Mouse (Mus musculus) G1E (cell line): ENCODE measurements around the gene Dph2. TPM values are rescaled to one million over a fixed set of nuclear protein-coding genes. Genes with fewer than 3 reads are reported as not detected.

Experiments used
- ATAC-seq: 2 replicates; pipeline ENCODE4 v1.8.0; 2016; ENCODE audit warnings: mild to moderate bottlenecking; ENCODE audit not compliant: insufficient number of reproducible peaks, poor library complexity, low FRiP score, severe bottlenecking; ENCODE audit errors: extremely low read depth
- DNase-seq: peaks from one replicate; pipeline ENCODE4 v3.0.0; 2012; ENCODE audit warnings: low spot score
- H3K27me3 ChIP-seq: 2 replicates; pipeline ENCODE4 v1.6.1; 2012; ENCODE audit warnings: mild to moderate bottlenecking, low read length, inconsistent platforms; ENCODE audit not compliant: insufficient read depth
- H3K36me3 ChIP-seq: replicated peaks from 2 replicates; pipeline ENCODE3; 2012; ENCODE audit warnings: mild to moderate bottlenecking, inconsistent platforms
- H3K4me1 ChIP-seq: 2 replicates; pipeline ENCODE4 v1.6.1; 2012; ENCODE audit warnings: low read depth, low read length, inconsistent platforms, mixed read lengths; ENCODE audit not compliant: insufficient read depth
- H3K4me3 ChIP-seq: 2 replicates; pipeline ENCODE4 v1.5.1; 2012; ENCODE audit warnings: low read depth, mild to moderate bottlenecking, inconsistent platforms, low read length, moderate library complexity, mixed read lengths
- H3K9me3 ChIP-seq: replicated peaks from 2 replicates; pipeline ENCODE4 v1.6.1; 2012; ENCODE audit warnings: inconsistent platforms
- CTCF ChIP-seq: IDR thresholded peaks from 2 replicates; pipeline ENCODE4 v1.5.1; 2012; ENCODE audit warnings: low read depth, low read length, inconsistent platforms, mixed read lengths
- GATA1 ChIP-seq: IDR thresholded peaks from 2 replicates; pipeline ENCODE4 v1.6.1; 2012; ENCODE audit warnings: borderline replicate concordance, low read length, inconsistent platforms, mixed read lengths
- GATA2 ChIP-seq: IDR thresholded peaks from 2 replicates; pipeline ENCODE4 v1.6.1; 2012; ENCODE audit warnings: low read depth, low read length, inconsistent platforms, borderline replicate concordance
- POLR2AphosphoS5 ChIP-seq: IDR thresholded peaks from 2 replicates; pipeline ENCODE4 v1.6.1; 2012; ENCODE audit warnings: low read depth, low read length, inconsistent platforms; ENCODE audit not compliant: insufficient replicate concordance
- TAL1 ChIP-seq: conservative IDR thresholded peaks from 2 replicates; pipeline ENCODE4 v1.6.1; 2012; ENCODE audit warnings: low read depth, low read length, inconsistent platforms, mixed read lengths
- polyA plus RNA-seq: library from polyadenylated mRNA; stranded (reverse); fragments of >175 nt; gene quantifications from 2 replicates; pipeline ENCODE4 v1.2.3, GENCODE M21; 2012
- total RNA-seq, 2 experiments: library from RNA; stranded (forward) in 1 of 2; stranded (reverse) in 1 of 2; fragments of 200-1000 nt in 1 of 2; fragments of >200 nt in 1 of 2; fragmentation: Nextera tagmentation in 1 of 2; gene quantifications; 2 replicates each; pipeline ENCODE4 v1.2.3; 2014 to 2017

Dph2 gene
- total and polyA plus RNA-seq, 3 experiments: 8.4 to 19.4 (median 11.3) TPM

GRCm38 (mm10) chr4:117844467-117844866, 47.4 kb downstream of the Dph2 start:
- ATAC-seq (no peak), DNase-seq (no peak)
- Histone ChIP-seq H3K27me3 (peaks cover 29% of the 10 kb centered on the region), H3K36me3 (peaks cover 16% of the 10 kb centered on the region), H3K4me3 (no peak overlapping the region), H3K9me3 (no peaks in the 10 kb centered on the region), H3K4me1 (peaks cover 3% of the 10 kb centered on the region; the same call in 1 of the 2 replicates)
- TF ChIP-seq GATA2 (no peak), TAL1 (no peak), CTCF (no peak), POLR2AphosphoS5 (no peak), GATA1 (no peak)

- Histone ChIP-seq H3K27me3 (peaks cover 26% of the 10 kb centered on the region), H3K36me3 (peaks cover 12% of the 10 kb centered on the region), H3K9me3 (no peaks in the 10 kb centered on the region), H3K4me3 (no peak overlapping the region), H3K4me1 (peaks cover 3% of the 10 kb centered on the region; the same call in 1 of the 2 replicates)
- no peak for TF ChIP-seq TAL1
- TF ChIP-seq POLR2AphosphoS5: no peak
- no peak for ATAC-seq
- no peak for DNase-seq
Measured at GRCm38 (mm10) chr4:117843101-117843500, 48.7 kb downstream of the Dph2 start.

GRCm38 (mm10) chr4:117841566-117841965, 50.3 kb downstream of the Dph2 start:
- no peaks in the 10 kb centered on the region for H3K9me3 ChIP-seq
- H3K4me1 ChIP-seq: peaks cover 14% of the 10 kb centered on the region
- H3K4me3 ChIP-seq: no peak overlapping the region
- ATAC-seq: no peak
- H3K36me3 ChIP-seq: peaks cover 9% of the 10 kb centered on the region
- TF ChIP-seq CTCF (no peak), TAL1 (no peak), GATA2 (no peak)
- H3K27me3 ChIP-seq: peaks cover 28% of the 10 kb centered on the region
- no peak for DNase-seq

- H3K4me1 ChIP-seq: peaks cover 21% of the 10 kb centered on the region
- DNase-seq (no peak), ATAC-seq (no peak)
- H3K36me3 ChIP-seq: peaks cover 6% of the 10 kb centered on the region
- peaks cover 28% of the 10 kb centered on the region for H3K27me3 ChIP-seq
- H3K9me3 ChIP-seq: no peaks in the 10 kb centered on the region
- no peak overlapping the region for H3K4me3 ChIP-seq
- no peak for TF ChIP-seq POLR2AphosphoS5
Measured at GRCm38 (mm10) chr4:117840821-117841220, 51.0 kb downstream of the Dph2 start.

GRCm38 (mm10) chr4:117839366-117839765, 52.5 kb downstream of the Dph2 start:
- TF ChIP-seq CTCF: no peak
- no peak for ATAC-seq
- no peak for DNase-seq
- H3K27me3 ChIP-seq: peaks cover 24% of the 10 kb centered on the region
- H3K4me3 ChIP-seq: no peak overlapping the region
- H3K9me3 ChIP-seq: no peaks in the 10 kb centered on the region
- H3K4me1 ChIP-seq: peaks cover 32% of the 10 kb centered on the region
- H3K36me3 ChIP-seq: no peaks in the 10 kb centered on the region

Other genes with a start within 250 kb of the Dph2 start
- gene Dmap1, start 209.8 kb downstream of the Dph2 start, total RNA-seq (2014; fragmentation: Nextera tagmentation): 27.6 and 29.9 TPM in 2 replicates
- gene Dmap1, start 209.8 kb downstream of the Dph2 start, total RNA-seq (2017): 28.8 and 33.7 TPM in 2 replicates
- gene Dmap1, start 209.8 kb downstream of the Dph2 start, polyA plus RNA-seq: 30.0 and 42.5 TPM in 2 replicates
- not detected in 2 replicates for gene Gm12845, start 167.6 kb downstream of the Dph2 start, total RNA-seq (2014; fragmentation: Nextera tagmentation)
- 0.11 TPM in 1 of 2 replicates, not detected in the other for gene Gm12845, start 167.6 kb downstream of the Dph2 start, total RNA-seq (2017)
- gene Gm12845, start 167.6 kb downstream of the Dph2 start, polyA plus RNA-seq: not detected in 2 replicates
- not detected in 2 replicates for gene Klf17, start 126.4 kb downstream of the Dph2 start, total RNA-seq (2014; fragmentation: Nextera tagmentation)
- gene Klf17, start 126.4 kb downstream of the Dph2 start, total RNA-seq (2017): 0.12 TPM in 1 of 2 replicates, not detected in the other
- not detected in 2 replicates for gene Klf17, start 126.4 kb downstream of the Dph2 start, polyA plus RNA-seq
- gene Slc6a9, start 57.5 kb downstream of the Dph2 start, total RNA-seq (2014; fragmentation: Nextera tagmentation): 3.3 and 34.8 TPM in 2 replicates
- gene Slc6a9, start 57.5 kb downstream of the Dph2 start, total RNA-seq (2017): 0.70 and 1.3 TPM in 2 replicates
- 4.4 and 4.6 TPM in 2 replicates for gene Slc6a9, start 57.5 kb downstream of the Dph2 start, polyA plus RNA-seq
- not detected in 2 replicates for gene Ccdc24, start 19.5 kb downstream of the Dph2 start, total RNA-seq (2014; fragmentation: Nextera tagmentation)
- 0.52 TPM in 1 of 2 replicates, not detected in the other for gene Ccdc24, start 19.5 kb downstream of the Dph2 start, total RNA-seq (2017)
- not detected in 2 replicates for gene Ccdc24, start 19.5 kb downstream of the Dph2 start, polyA plus RNA-seq
- gene B4galt2, start 8.5 kb downstream of the Dph2 start, total RNA-seq (2014; fragmentation: Nextera tagmentation): not detected in 2 replicates
- gene B4galt2, start 8.5 kb downstream of the Dph2 start, total RNA-seq (2017): 0.06 and 0.33 TPM in 2 replicates
- 0.11 and 0.63 TPM in 2 replicates for gene B4galt2, start 8.5 kb downstream of the Dph2 start, polyA plus RNA-seq
- 247 and 294 TPM in 2 replicates for gene Atp6v0b, start 4.7 kb downstream of the Dph2 start, total RNA-seq (2014; fragmentation: Nextera tagmentation)
- gene Atp6v0b, start 4.7 kb downstream of the Dph2 start, total RNA-seq (2017): 219 and 225 TPM in 2 replicates
- 181 and 297 TPM in 2 replicates for gene Atp6v0b, start 4.7 kb downstream of the Dph2 start, polyA plus RNA-seq
- 17.9 and 25.1 TPM in 2 replicates for gene Ipo13, start 23.0 kb upstream of the Dph2 start, total RNA-seq (2014; fragmentation: Nextera tagmentation)
- 7.5 and 8.9 TPM in 2 replicates for gene Ipo13, start 23.0 kb upstream of the Dph2 start, total RNA-seq (2017)
- 14.3 and 18.8 TPM in 2 replicates for gene Ipo13, start 23.0 kb upstream of the Dph2 start, polyA plus RNA-seq
- not detected in 2 replicates for gene Artn, start 37.7 kb upstream of the Dph2 start, total RNA-seq (2014; fragmentation: Nextera tagmentation)
- 0.11 TPM in 1 of 2 replicates, not detected in the other for gene Artn, start 37.7 kb upstream of the Dph2 start, total RNA-seq (2017)
- gene Artn, start 37.7 kb upstream of the Dph2 start, polyA plus RNA-seq: not detected in 2 replicates
- gene St3gal3, start 242.9 kb upstream of the Dph2 start, total RNA-seq (2014; fragmentation: Nextera tagmentation): 13.4 and 24.6 TPM in 2 replicates
- 6.9 and 10.3 TPM in 2 replicates for gene St3gal3, start 242.9 kb upstream of the Dph2 start, total RNA-seq (2017)
- gene St3gal3, start 242.9 kb upstream of the Dph2 start, polyA plus RNA-seq: 13.8 and 13.9 TPM in 2 replicates